Mouse (Mus musculus) midbrain, embryonic 12.5 days (tissue): ENCODE measurements at regions not wholly inside any gene's neighbourhood (a gene's known extent, or its start where the extent isn't known, plus 50 kb on each side); places are given as distances from the start of the nearest gene placed in this dataset.

Experiments used
- ATAC-seq: fragments of 200-750 bp; cut with Nextera tagmentation; 2 replicates; pipeline ENCODE4 v1.8.0; 2017; ENCODE audit warnings: low read depth, moderate TSS enrichment, moderate library complexity; ENCODE audit not compliant: low FRiP score
- H3K27ac ChIP-seq: fragments of 300-500 bp; sonication (generic); replicated peaks from 2 replicates; pipeline ENCODE4 v1.5.1; 2016; ENCODE audit warnings: mild to moderate bottlenecking
- H3K27me3 ChIP-seq: fragments of 300-500 bp; sonication (generic); 2 replicates; pipeline ENCODE4 v1.6.1; 2016; ENCODE audit warnings: mild to moderate bottlenecking
- H3K36me3 ChIP-seq: fragments of 300-500 bp; sonication (generic); 2 replicates; pipeline ENCODE4 v1.6.1; 2016
- H3K4me1 ChIP-seq: fragments of 300-500 bp; sonication (generic); 2 replicates; pipeline ENCODE4 v1.6.1; 2016
- H3K4me2 ChIP-seq: fragments of 300-500 bp; sonication (generic); replicated peaks from 2 replicates; pipeline ENCODE4 v1.6.1; 2016; ENCODE audit warnings: mild to moderate bottlenecking, moderate library complexity
- H3K4me3 ChIP-seq: fragments of 300-500 bp; sonication (generic); 2 replicates; pipeline ENCODE4 v1.5.1; 2016; ENCODE audit warnings: mild to moderate bottlenecking
- H3K9ac ChIP-seq: fragments of 300-500 bp; sonication (generic); replicated peaks from 2 replicates; pipeline ENCODE4 v1.6.1; 2016; ENCODE audit warnings: mild to moderate bottlenecking, moderate library complexity
- H3K9me3 ChIP-seq: fragments of 300-500 bp; sonication (generic); 2 replicates; pipeline ENCODE4 v1.6.1; 2016; ENCODE audit warnings: mild to moderate bottlenecking
- WGBS: fragments of 180-500 bp; shearing (Covaris S2); methylation state at CpG from one replicate; pipeline ENCODE4 v1.1.7; 2016; 5-methylcytosine and 5-hydroxymethylcytosine counted together

DNA sequence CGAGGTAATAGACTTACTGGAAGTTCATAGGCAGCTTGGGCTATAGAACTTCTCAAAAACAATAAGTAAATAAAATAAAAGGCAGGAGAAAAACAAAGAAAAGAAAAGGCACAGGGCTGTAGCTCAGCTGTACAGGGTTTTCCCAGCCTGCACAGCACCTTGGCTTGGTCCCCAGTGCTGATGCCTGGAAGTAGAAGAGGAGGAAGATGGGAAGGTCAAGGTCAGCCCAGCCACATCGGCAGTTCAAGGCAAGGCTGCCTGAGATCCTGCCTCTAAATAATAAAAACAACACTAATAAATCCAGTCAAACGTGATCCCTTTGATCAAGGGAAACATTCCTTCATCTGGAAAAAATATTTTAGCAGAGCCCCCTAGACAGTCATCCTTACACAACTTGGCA is 103.1 kb downstream of the Cenpf start:
- no peaks in the 10 kb centered on the region for H3K27me3 ChIP-seq
- H3K4me1 ChIP-seq: 0 out of 2 replicates have a peak, but pooled peaks cover 2% of the 10 kb centered on the region
- H3K36me3 ChIP-seq: no peaks in the 10 kb centered on the region
- H3K4me3 ChIP-seq: no peak overlapping the region
- no peak for ATAC-seq
- no peaks in the 10 kb centered on the region for H3K9me3 ChIP-seq
- H3K4me2 ChIP-seq: no peak overlapping the region
- no peak overlapping the region for H3K27ac ChIP-seq
- 72% methylated on average over 3 of the region's 3 CpGs for WGBS
- H3K9ac ChIP-seq: no peak overlapping the region

GRCm38 (mm10) chr1:189581427-189581826 is 106.5 kb downstream of the Cenpf start:
- WGBS: 82% methylated on average over 4 of the region's 4 CpGs
- no peaks in the 10 kb centered on the region for H3K36me3 ChIP-seq
- no peak overlapping the region for H3K27ac ChIP-seq
- H3K27me3 ChIP-seq: no peaks in the 10 kb centered on the region
- H3K4me2 ChIP-seq: 0 out of 2 replicates have a peak overlapping the region, but pooled peaks have one; percentile 19
- no peaks in the 10 kb centered on the region for H3K9me3 ChIP-seq
- no peak for ATAC-seq
- H3K4me3 ChIP-seq: no peak overlapping the region
- no peak overlapping the region for H3K9ac ChIP-seq
- no peaks in the 10 kb centered on the region for H3K4me1 ChIP-seq

DNA sequence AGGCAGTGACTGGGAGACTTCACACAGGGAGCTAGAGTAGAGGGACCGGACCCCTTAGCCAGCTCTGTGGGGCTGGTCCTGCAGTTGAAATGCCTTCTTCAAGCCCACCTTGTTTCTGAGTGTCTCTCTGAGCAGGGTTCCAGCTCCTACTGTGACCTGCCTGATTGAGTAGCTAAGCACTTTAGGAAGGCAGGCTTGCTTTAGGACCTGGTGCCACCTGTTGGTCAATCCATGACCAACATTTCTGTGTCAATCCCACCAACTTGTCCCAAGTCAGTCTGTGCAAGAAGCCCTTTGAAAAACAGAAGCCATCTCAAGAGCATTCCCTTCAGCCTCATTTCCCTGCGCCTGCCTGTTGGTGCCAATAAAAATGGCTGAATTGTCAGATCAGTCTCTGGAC is 108.5 kb downstream of the Cenpf start:
- WGBS: 60% methylated on average over 2 of the region's 2 CpGs
- no peaks in the 10 kb centered on the region for H3K4me1 ChIP-seq
- no peak overlapping the region for H3K27ac ChIP-seq
- no peak for ATAC-seq
- H3K9ac ChIP-seq: no peak overlapping the region
- no peaks in the 10 kb centered on the region for H3K9me3 ChIP-seq
- H3K4me2 ChIP-seq: no peak overlapping the region
- H3K4me3 ChIP-seq: no peak overlapping the region
- no peaks in the 10 kb centered on the region for H3K36me3 ChIP-seq
- no peaks in the 10 kb centered on the region for H3K27me3 ChIP-seq

DNA sequence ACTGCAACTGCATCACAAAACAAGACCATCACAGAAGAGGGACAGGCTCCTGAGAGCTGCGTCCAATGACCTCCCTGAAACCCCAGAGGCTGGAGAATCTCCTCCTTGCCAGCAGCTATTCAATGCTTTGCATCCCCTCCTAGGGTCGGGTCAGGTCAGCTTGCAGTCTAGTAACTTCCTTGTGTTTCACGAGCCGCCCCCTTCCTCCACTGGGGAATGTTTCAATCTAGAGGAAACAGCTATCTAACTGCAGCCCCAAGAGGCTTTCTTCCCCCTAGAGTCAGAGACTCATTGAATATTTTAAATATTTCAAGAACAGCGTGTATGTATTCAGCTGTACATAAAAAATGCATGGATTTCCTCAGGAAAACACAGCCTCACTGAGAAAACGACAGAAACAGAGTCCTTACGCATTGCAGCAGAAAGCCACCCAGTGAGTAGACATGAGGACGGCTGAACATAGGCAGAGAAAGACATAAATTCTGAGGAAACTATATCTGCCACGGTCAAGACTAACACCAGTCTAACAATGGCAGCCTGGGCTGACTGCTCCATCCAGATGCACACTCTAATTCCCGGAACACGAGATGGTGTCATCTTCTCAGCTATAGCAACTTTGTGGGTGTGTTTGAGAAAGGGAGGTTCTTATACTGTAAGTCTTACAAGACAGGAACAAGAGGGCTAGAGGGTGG is 111.4 kb downstream of the Cenpf start:
- Histone ChIP-seq H3K4me3 (no peak overlapping the region), H3K4me2 (no peak overlapping the region), H3K27me3 (no peaks in the 10 kb centered on the region), H3K9me3 (no peaks in the 10 kb centered on the region), H3K4me1 (no peaks in the 10 kb centered on the region), H3K36me3 (no peaks in the 10 kb centered on the region), H3K9ac (no peak overlapping the region), H3K27ac (no peak overlapping the region)
- no peak for ATAC-seq
- 72% methylated on average over 11 of the region's 11 CpGs for WGBS

- Histone ChIP-seq H3K4me2 (no peak overlapping the region), H3K4me1 (no peaks in the 10 kb centered on the region), H3K4me3 (no peak overlapping the region), H3K9ac (no peak overlapping the region), H3K9me3 (no peaks in the 10 kb centered on the region), H3K27ac (no peak overlapping the region), H3K36me3 (no peaks in the 10 kb centered on the region), H3K27me3 (no peaks in the 10 kb centered on the region)
- 87% methylated on average over 10 of the region's 10 CpGs for WGBS
- ATAC-seq: no peak
Observed at GRCm38 (mm10) chr1:189575525-189576240, 112.2 kb downstream of the Cenpf start.

- no peak for ATAC-seq
- no peak overlapping the region for H3K4me2 ChIP-seq
- no peak overlapping the region for H3K27ac ChIP-seq
Observed at GRCm38 (mm10) chr1:189566491-189566890, 121.4 kb downstream of the Cenpf start.

GRCm38 (mm10) chr1:189561831-189562230 is 126.1 kb downstream of the Cenpf start:
- H3K9me3 ChIP-seq: no peaks in the 10 kb centered on the region
- H3K27me3 ChIP-seq: no peaks in the 10 kb centered on the region
- 93% methylated on average over 12 of the region's 12 CpGs for WGBS
- H3K4me1 ChIP-seq: no peaks in the 10 kb centered on the region
- H3K27ac ChIP-seq: no peak overlapping the region
- H3K4me2 ChIP-seq: no peak overlapping the region
- no peaks in the 10 kb centered on the region for H3K36me3 ChIP-seq
- no peak for ATAC-seq
- no peak overlapping the region for H3K4me3 ChIP-seq
- no peak overlapping the region for H3K9ac ChIP-seq

More at GRCm38 (mm10) chr1:189566491-189566890, 121.4 kb downstream of the Cenpf start:
- 58% methylated on average over 7 of the region's 7 CpGs for WGBS
- Histone ChIP-seq H3K9me3 (no peaks in the 10 kb centered on the region), H3K27me3 (no peaks in the 10 kb centered on the region), H3K9ac (no peak overlapping the region), H3K4me1 (no peaks in the 10 kb centered on the region), H3K36me3 (no peaks in the 10 kb centered on the region), H3K4me3 (no peak overlapping the region)

DNA sequence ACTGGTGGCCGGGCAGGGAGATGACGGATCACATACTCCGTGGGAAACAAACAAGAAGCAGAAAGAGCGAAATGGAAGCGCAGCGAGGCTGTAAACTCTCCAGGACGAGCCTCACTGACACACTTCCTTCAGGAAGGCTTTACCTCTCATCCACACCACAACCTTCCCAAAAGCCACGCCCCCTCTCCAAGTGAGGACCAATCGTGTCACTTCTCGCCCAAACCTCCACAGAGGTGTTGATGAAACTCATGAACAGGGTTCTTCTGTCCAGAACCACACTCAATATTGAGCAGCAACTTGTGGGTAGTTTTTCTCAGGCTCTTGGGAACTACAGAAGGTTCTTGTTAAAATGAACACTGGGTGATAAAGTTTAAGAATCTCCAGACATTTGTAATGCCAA is 127.3 kb downstream of the Cenpf start:
- H3K27ac ChIP-seq: no peak overlapping the region
- H3K9ac ChIP-seq: no peak overlapping the region
- H3K9me3 ChIP-seq: no peaks in the 10 kb centered on the region
- H3K36me3 ChIP-seq: no peaks in the 10 kb centered on the region
- no peak overlapping the region for H3K4me2 ChIP-seq
- no peaks in the 10 kb centered on the region for H3K4me1 ChIP-seq
- H3K4me3 ChIP-seq: no peak overlapping the region
- ATAC-seq: no peak
- no peaks in the 10 kb centered on the region for H3K27me3 ChIP-seq
- 51% methylated on average over 10 of the region's 10 CpGs for WGBS

DNA sequence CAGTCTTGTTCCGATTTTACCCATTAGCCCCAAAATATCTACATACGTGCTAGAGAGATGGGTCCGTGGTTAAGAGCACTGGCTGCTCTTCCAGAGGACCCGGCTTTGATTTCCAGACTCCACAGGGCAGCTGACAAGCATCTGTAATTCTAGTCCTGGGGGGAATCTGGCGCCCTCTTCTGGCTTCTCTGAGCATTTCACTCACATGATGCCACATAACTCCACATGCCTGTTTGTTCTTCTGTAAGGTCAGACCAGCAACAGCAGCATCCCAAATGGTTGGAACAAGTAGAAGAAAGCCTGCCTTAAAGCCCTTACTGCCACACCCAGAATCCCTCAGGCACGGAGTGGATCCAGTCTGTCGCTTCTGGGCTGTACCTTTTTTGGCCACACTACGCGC is 137.0 kb downstream of the Cenpf start:
- Histone ChIP-seq H3K27ac (no peak overlapping the region), H3K4me1 (no peaks in the 10 kb centered on the region), H3K9ac (no peak overlapping the region), H3K4me2 (no peak overlapping the region), H3K9me3 (no peaks in the 10 kb centered on the region), H3K27me3 (no peaks in the 10 kb centered on the region), H3K36me3 (no peaks in the 10 kb centered on the region), H3K4me3 (no peak overlapping the region)
- WGBS: 87% methylated on average over 9 of the region's 9 CpGs
- no peak for ATAC-seq

- H3K4me1 ChIP-seq: no peaks in the 10 kb centered on the region
- no peak overlapping the region for H3K4me3 ChIP-seq
- no peak overlapping the region for H3K27ac ChIP-seq
- H3K36me3 ChIP-seq: no peaks in the 10 kb centered on the region
- 91% methylated on average over 2 of the region's 2 CpGs for WGBS
- H3K9ac ChIP-seq: no peak overlapping the region
- no peak overlapping the region for H3K4me2 ChIP-seq
- no peaks in the 10 kb centered on the region for H3K9me3 ChIP-seq
- H3K27me3 ChIP-seq: no peaks in the 10 kb centered on the region
- no peak for ATAC-seq
Observed at GRCm38 (mm10) chr1:189532834-189533233, 130.8 kb upstream of the Kcnk2 start.

DNA sequence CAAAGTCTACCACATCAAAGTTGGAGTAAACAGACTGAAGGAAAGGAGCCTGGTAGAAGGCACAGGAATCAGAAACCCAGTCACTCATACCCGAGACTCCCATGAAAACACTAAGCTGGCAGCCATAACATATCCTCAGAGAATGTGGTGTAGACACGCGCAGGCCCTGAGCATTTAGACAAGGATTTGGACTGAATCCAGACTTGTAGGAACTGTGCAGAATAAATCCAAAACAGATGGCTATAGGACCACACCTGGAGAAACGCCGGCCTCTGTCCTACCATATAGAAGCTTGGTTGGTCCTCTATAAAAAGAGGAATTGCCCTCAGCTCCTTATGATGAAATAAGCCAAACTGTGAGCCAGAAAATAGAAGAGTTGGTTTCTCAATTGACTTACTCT is 124.3 kb upstream of the Kcnk2 start:
- ATAC-seq: no peak
- Histone ChIP-seq H3K4me2 (no peak overlapping the region), H3K9me3 (no peaks in the 10 kb centered on the region), H3K4me3 (no peak overlapping the region), H3K4me1 (no peaks in the 10 kb centered on the region), H3K27me3 (no peaks in the 10 kb centered on the region), H3K27ac (no peak overlapping the region), H3K36me3 (no peaks in the 10 kb centered on the region), H3K9ac (no peak overlapping the region)
- 89% methylated on average over 5 of the region's 5 CpGs for WGBS

DNA sequence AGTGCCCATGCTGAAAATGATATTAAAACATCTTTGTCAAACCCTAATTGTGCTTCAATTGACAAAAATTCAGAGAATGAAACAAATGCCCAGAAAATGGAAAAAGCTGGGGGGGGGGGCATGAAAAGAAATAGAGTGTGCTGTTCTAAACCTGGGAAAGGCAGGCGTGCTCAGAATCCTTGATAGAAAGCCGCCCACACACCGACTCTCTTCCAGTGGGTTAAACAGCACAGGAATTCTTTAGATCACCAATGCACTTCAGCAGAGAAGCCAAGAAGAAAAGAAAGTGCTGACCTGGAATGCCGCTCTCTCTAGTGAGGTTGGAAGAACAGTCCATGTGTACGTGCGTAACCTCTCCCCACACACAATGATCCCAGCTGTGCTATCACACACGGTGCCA is 113.4 kb upstream of the Kcnk2 start:
- H3K4me3 ChIP-seq: no peak overlapping the region
- no peaks in the 10 kb centered on the region for H3K36me3 ChIP-seq
- no peak for ATAC-seq
- no peak overlapping the region for H3K9ac ChIP-seq
- peaks cover 5% of the 10 kb centered on the region; the same call in 1 of the 2 replicates for H3K9me3 ChIP-seq
- no peak overlapping the region for H3K4me2 ChIP-seq
- H3K27me3 ChIP-seq: no peaks in the 10 kb centered on the region
- no peak overlapping the region for H3K27ac ChIP-seq
- no peaks in the 10 kb centered on the region for H3K4me1 ChIP-seq
- WGBS: 88% methylated on average over 7 of the region's 7 CpGs
